Mouse (Mus musculus) erythroblast, embryonic 14.5 days (primary cell): ENCODE results near the gene Ppp6r3.

Experiments used
- GATA1 ChIP-seq: IDR thresholded peaks from 2 replicates; pipeline ENCODE4 v1.6.1; 2012; ENCODE audit warnings: low read length, inconsistent platforms, mixed read lengths
- TAL1 ChIP-seq: IDR thresholded peaks from 3 replicates; pipeline ENCODE4 v1.6.1; 2012; ENCODE audit warnings: low read length, inconsistent platforms, mixed read lengths

DNA sequence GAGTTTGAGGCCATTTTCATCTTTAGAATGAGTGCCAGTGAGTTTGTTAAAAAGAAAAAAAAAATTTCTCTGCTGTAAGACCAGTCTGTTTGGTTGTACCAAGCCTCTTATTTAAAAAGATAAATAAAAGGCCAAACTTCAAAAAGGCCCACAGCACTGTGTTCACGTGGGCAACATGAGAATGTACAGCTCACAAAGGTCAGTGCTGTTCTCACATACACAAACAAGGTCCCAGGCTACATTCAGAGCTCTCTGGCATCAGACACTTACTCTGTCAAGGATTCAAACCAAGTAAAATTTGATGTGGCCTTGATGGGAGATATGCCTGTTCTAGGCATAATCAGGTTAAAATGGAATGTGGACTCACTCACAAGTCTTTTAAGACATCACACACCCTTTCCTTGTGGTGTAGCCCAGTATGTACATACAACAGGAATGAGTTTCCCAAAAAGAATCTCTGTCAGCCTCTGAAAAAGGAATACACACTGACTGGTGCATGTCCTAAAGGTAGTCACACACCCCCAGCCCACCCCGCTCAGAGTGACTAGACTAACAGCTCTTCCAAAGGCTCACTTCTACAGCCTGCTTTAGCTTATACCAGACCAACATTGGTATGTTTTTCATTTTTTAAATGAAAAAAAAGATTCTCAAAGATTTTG is 19.3 kb downstream of the Ppp6r3 start:
- TF ChIP-seq TAL1 = no peak
- TF ChIP-seq GATA1 = no peak
